Mouse (Mus musculus): ENCODE data around the gene Macc1.

DNA sequence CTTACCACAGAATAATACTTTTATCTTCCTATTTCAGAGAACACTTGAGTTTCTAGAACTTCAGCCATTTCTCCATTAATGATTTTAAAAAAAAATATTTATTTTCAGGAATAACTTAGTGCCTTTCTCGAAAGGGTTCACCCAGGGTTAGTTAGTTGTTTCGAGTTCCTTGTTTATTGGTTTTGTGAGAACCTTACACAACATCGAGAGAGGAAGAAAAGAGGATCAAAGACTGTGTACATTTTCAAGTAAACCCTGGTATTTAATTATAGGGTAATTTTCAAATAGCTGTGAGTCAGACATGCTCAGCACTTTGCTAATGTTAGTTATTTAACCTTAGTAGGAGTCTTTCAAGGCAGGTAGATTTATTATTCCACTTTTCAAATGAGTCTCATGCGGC lies 58.3 kb downstream of the Macc1 start:
- TF ChIP-seq CTCF (IDR thresholded peaks at IDR 0.05; ENCODE audit: low read depth, low read length): no peak
- no peak for TF ChIP-seq POLR2A (IDR thresholded peaks at IDR 0.05; ENCODE audit: borderline replicate concordance, low read depth, low read length)
